Mouse (Mus musculus) granulocyte monocyte progenitor cell, adult 5-6 weeks (primary cell): Measurements from ENCODE around the gene Smap2. TPM values are rescaled to one million over a fixed set of nuclear protein-coding genes. Genes with fewer than 3 reads are reported as not detected.

ENCODE experiments used
- ATAC-seq: replicated peaks from 2 replicates; pipeline ENCODE4 v1.8.0; 2016; ENCODE audit warnings: mild to moderate bottlenecking, moderate TSS enrichment, inconsistent platforms; ENCODE audit not compliant: poor library complexity, severe bottlenecking
- total RNA-seq, 2 experiments: library from RNA; stranded (forward) in 1 of 2; stranded (reverse) in 1 of 2; fragments of 200-712, 200-1000 nt in 1 of 2; fragments of >200 nt in 1 of 2; fragmentation: Nextera tagmentation in 1 of 2; gene quantifications; 2 replicates each; pipeline ENCODE4 v1.2.3; 2014 to 2017

Smap2 gene
- total RNA-seq, 2 experiments from 2014 or later = 18.2 to 53.4 TPM

DNA sequence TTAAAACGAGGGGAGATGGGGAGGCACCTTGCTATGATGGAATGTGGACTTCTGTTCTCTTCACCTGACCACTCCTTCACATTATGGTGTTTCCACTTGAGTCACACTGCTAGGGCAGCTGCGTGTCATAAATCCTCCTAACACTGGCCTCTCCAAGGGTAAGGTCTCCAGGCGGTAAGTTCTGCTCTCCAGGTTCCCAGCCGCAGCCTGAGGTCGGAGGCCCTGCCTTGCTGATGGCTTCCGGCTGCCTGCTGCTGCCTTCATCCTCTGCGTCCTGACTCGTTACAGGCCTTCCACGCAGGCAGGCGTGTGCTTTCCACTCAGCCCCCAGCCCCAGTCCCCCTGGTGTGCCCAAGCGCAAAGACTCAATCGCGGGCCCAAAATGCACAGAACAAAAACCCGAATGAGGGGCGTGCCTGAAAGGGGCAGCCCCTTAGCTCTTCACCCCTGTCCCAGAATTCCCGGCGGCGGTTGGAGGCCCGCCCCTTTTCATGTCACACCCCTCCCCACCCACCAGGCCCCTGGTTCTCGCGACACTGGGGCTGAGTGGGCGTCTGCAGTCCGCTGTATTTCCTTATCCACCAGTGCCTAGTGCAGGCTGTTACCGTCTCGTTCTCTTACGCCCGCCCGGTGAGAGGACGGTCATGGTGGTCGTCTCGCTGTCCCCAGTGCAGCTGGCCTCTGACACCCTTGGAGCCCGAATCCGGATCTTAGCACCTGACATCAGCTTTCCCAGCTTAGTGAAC, 92.3 kb downstream of the Smap2 start, which contains the start of gene Exo5:
Gene Exo5 (minus strand): TSS at position 464 of the 746 bp plus-strand sequence.
- ATAC-seq = peak; percentile 97

GRCm38 (mm10) chr4:120921461-120921860, 95.6 kb downstream of the Smap2 start:
- ATAC-seq = no peak

Other genes starting within 250 kb of the Smap2 start
- 24.9 and 53.4 TPM in 2 replicates for gene Nfyc, start 185.7 kb downstream of the Smap2 start, total RNA-seq (2014; fragmentation: Nextera tagmentation)
- gene Nfyc, start 185.7 kb downstream of the Smap2 start, total RNA-seq (2017) = 45.1 and 61.6 TPM in 2 replicates
- gene Rims3, start 162.4 kb downstream of the Smap2 start, total RNA-seq (2014; fragmentation: Nextera tagmentation) = not detected in 2 replicates
- not detected in 2 replicates for gene Rims3, start 162.4 kb downstream of the Smap2 start, total RNA-seq (2017)
- 15.4 and 17.6 TPM in 2 replicates for gene Exo5, start 92.2 kb downstream of the Smap2 start, total RNA-seq (2014; fragmentation: Nextera tagmentation)
- 16.4 and 18.1 TPM in 2 replicates for gene Exo5, start 92.2 kb downstream of the Smap2 start, total RNA-seq (2017)
- 0.66 and 1.1 TPM in 2 replicates for gene Zfp69, start 65.5 kb downstream of the Smap2 start, total RNA-seq (2014; fragmentation: Nextera tagmentation)
- gene Zfp69, start 65.5 kb downstream of the Smap2 start, total RNA-seq (2017) = 0.43 and 0.77 TPM in 2 replicates
- not detected in 2 replicates for gene Col9a2, start 22.1 kb upstream of the Smap2 start, total RNA-seq (2014; fragmentation: Nextera tagmentation)
- not detected in 2 replicates for gene Col9a2, start 22.1 kb upstream of the Smap2 start, total RNA-seq (2017)
- gene Zmpste24, start 81.0 kb upstream of the Smap2 start, total RNA-seq (2014; fragmentation: Nextera tagmentation) = 45.8 and 60.4 TPM in 2 replicates
- 61.7 and 81.3 TPM in 2 replicates for gene Zmpste24, start 81.0 kb upstream of the Smap2 start, total RNA-seq (2017)
- not detected in 2 replicates for gene Tmco2, start 92.0 kb upstream of the Smap2 start, total RNA-seq (2014; fragmentation: Nextera tagmentation)
- not detected in 2 replicates for gene Tmco2, start 92.0 kb upstream of the Smap2 start, total RNA-seq (2017)
- 9.4 and 11.3 TPM in 2 replicates for gene Rlf, start 197.8 kb upstream of the Smap2 start, total RNA-seq (2014; fragmentation: Nextera tagmentation)
- 23.1 and 23.7 TPM in 2 replicates for gene Rlf, start 197.8 kb upstream of the Smap2 start, total RNA-seq (2017)